Mouse (Mus musculus): ENCODE results near the gene Ffar3. TPM values are rescaled to one million over a fixed set of nuclear protein-coding genes. Genes with fewer than 3 reads are reported as not detected.

Gene Ffar3
- polyA plus RNA-seq, 1 experiment from 2014 or later: not detected

DNA sequence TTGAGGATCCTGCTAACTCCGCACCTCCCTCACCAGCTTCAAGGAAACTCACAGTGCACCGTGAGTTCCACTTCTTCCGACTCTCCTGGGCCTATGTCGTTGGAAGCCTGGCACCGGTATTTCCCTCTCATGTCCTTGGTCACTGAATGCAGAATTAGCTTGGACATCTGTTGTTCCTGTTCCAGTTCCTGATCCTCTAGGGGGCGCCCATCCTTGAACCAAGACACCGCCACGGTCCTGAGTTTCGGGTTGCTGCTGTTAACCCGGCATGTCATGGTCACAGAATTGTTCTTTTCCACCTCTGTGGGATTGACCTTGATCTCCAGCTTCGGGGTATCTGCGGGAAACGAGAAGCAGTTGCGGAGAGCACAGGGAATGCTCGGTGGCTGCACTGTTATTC is 17.1 kb upstream of the Ffar3 start:
- no peak overlapping the region for H3K4me3 ChIP-seq (replicated peaks)
- no peak overlapping the region for H3K9ac ChIP-seq
- 0 out of 2 replicates have a peak, but pooled peaks cover 10% of the 10 kb centered on the region for H3K27me3 ChIP-seq
- no peaks in the 10 kb centered on the region for H3K9me3 ChIP-seq
- H3K4me1 ChIP-seq: no peaks in the 10 kb centered on the region
- peak overlapping the region; percentile 17; the same call in 1 of the 2 replicates for H3K4me2 ChIP-seq
- no peak overlapping the region for H3K27ac ChIP-seq
- H3K36me3 ChIP-seq (replicated peaks): no peaks in the 10 kb centered on the region
- 23% methylated on average over 15 of the region's 15 CpGs for WGBS
- ATAC-seq (ENCODE audit: low FRiP score): no peak

DNA sequence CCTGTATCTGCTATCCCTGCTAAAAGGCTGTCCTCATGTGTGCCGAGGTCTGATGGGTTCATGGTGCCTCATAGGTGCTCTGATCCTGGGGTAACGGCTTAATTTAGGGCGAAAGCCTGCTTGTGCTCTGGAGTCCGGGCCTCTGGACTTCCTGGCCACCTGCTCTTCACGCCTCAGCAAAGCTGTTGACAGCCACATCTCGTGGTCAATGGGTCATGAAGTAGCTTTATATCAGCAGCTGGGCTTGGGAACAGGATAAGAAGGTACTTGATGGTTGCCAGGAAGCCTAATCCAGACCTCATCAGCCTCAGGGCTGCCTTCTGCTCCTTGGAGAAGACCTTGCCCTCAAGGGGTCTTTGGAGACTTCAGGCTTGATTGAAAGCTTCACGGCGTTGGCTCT is 7.4 kb upstream of the Ffar3 start:
- no peak overlapping the region for H3K4me3 ChIP-seq (replicated peaks)
- H3K27me3 ChIP-seq: 0 out of 2 replicates have a peak, but pooled peaks cover 5% of the 10 kb centered on the region
- no peak overlapping the region for H3K27ac ChIP-seq
- H3K4me1 ChIP-seq: 0 out of 2 replicates have a peak, but pooled peaks cover 4% of the 10 kb centered on the region
- no peaks in the 10 kb centered on the region for H3K9me3 ChIP-seq
- no peak overlapping the region for H3K4me2 ChIP-seq
- WGBS: 69% methylated on average over 8 of the region's 8 CpGs
- no peak overlapping the region for H3K9ac ChIP-seq
- H3K36me3 ChIP-seq (replicated peaks): no peaks in the 10 kb centered on the region
- no peak for ATAC-seq (ENCODE audit: low FRiP score)

GRCm38 (mm10) chr7:30861464-30861863 is 5.5 kb upstream of the Ffar3 start, which contains the start of gene Ffar1:
Ffar1 (minus strand) TSS chr7:30861564.
- H3K9ac ChIP-seq: no peak within 1 kb of the TSS
- WGBS: 86% methylated on average over 12 of the region's 12 CpGs

DNA sequence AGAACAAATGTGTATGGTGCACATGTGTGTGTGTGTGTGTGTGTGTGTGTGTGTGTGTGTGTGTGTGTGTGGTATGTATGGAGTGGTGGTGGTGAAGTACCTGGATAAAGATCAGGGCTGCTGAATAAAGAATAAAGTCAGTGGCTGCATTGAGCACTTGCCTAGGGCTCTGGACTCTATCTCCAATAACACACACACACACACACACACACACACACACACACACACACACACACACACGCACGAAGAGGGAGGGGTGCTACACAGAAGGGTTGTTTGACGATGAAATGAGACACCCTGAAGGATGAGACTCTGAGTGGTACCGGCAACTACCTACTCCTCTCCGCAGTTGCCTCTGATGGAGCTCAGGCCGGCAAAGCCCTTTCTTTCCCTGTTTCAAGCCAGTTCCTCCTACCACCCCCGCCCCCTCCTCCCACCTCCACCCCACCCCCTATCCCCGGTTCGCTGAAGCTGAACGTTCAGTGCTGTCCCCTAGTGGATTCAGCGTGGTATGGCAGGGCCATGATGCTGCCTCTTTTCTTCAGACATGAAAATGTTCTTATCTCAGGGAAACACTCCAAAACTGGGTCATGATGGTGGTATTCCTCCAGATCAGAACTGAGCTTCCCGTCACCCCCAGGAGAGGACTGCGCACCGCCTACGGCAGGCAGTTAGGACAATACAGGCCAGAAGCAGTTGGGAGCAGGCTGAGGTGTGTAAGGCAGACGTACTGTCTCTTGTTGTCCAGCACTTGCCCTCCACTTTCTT is 3.8 kb upstream of the Ffar3 start:
- no peak overlapping the region for H3K9ac ChIP-seq
- peak overlapping the region; percentile 49 for H3K4me2 ChIP-seq
- H3K27ac ChIP-seq: no peak overlapping the region
- H3K4me3 ChIP-seq (replicated peaks): peak overlapping the region; percentile 28
- no peaks in the 10 kb centered on the region for H3K36me3 ChIP-seq (replicated peaks)
- 0 out of 2 replicates have a peak, but pooled peaks cover 11% of the 10 kb centered on the region for H3K27me3 ChIP-seq
- H3K9me3 ChIP-seq: no peaks in the 10 kb centered on the region
- H3K4me1 ChIP-seq: 0 out of 2 replicates have a peak, but pooled peaks cover 4% of the 10 kb centered on the region
- WGBS: 15% methylated on average over 16 of the region's 16 CpGs
- peak; percentile 72 for ATAC-seq (ENCODE audit: low FRiP score)

More at GRCm38 (mm10) chr7:30861464-30861863, 5.5 kb upstream of the Ffar3 start, which contains the start of gene Ffar1:
- Histone ChIP-seq H3K4me1 (0 out of 2 replicates have a peak, but pooled peaks cover 4% of the 10 kb centered on the region), H3K4me3 (replicated peaks) (no peak within 1 kb of the TSS), H3K27ac (no peak within 1 kb of the TSS), H3K4me2 (no peak within 1 kb of the TSS), H3K27me3 (0 out of 2 replicates have a peak, but pooled peaks cover 10% of the 10 kb centered on the region), H3K36me3 (replicated peaks) (no peaks in the 10 kb centered on the region), H3K9me3 (no peaks in the 10 kb centered on the region)
- ATAC-seq (ENCODE audit: low FRiP score): no peak

DNA sequence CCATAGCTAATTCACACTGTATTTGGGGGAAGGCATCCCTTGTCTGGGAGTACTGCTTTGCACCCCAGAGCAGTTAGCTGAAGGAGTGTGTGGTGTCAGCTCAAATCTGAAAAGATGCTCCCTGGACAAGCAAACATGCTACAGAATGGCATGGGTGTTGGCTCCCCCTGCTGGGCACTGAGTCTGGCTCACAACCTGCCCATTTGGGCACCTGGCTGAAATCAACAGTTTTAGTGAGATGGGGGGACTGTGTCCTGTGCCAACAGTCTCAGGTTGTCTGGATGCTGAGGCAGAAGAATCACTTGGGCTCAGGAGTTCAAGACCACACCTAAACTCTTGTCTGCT is 3.3 kb upstream of the Ffar3 start:
- Histone ChIP-seq H3K9ac (no peak overlapping the region), H3K27me3 (peaks cover 11% of the 10 kb centered on the region; the same call in 1 of the 2 replicates), H3K4me2 (peak overlapping the region; percentile 49; the same call in 1 of the 2 replicates)

DNA sequence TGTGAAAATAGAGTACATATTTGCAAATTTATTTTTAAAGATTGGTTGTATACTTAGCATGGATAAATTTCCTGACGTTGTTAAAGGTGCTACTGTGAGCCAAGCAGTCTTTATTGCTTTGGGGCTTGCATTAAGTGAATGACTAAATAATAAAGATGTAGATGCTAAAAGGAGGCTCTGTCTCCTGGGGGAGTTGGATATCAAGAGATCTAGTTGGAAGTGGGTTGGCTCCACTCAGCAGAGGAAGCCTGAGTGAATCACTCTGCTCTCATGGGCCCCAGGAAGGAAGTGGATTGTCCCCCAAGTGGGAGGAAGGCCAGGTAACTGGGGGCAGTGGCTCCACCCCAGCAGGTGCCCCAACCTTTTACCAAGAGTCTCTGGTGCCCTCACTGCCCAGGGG is 1.8 kb upstream of the Ffar3 start:
- Histone ChIP-seq H3K4me2 (no peak overlapping the region), H3K27ac (no peak overlapping the region), H3K9me3 (no peaks in the 10 kb centered on the region), H3K36me3 (replicated peaks) (no peaks in the 10 kb centered on the region), H3K9ac (no peak overlapping the region), H3K4me3 (replicated peaks) (no peak overlapping the region), H3K27me3 (peaks cover 11% of the 10 kb centered on the region; the same call in 1 of the 2 replicates), H3K4me1 (0 out of 2 replicates have a peak, but pooled peaks cover 4% of the 10 kb centered on the region)
- ATAC-seq (ENCODE audit: low FRiP score): no peak
- 64% methylated on average over 1 of the region's 1 CpGs for WGBS

More for the DNA sequence above, 3.3 kb upstream of the Ffar3 start:
- H3K4me3 ChIP-seq (replicated peaks): no peak overlapping the region
- peak; percentile 44; the same call in 1 of the 2 replicates for ATAC-seq (ENCODE audit: low FRiP score)
- 0 out of 2 replicates have a peak, but pooled peaks cover 4% of the 10 kb centered on the region for H3K4me1 ChIP-seq
- H3K9me3 ChIP-seq: no peaks in the 10 kb centered on the region
- H3K36me3 ChIP-seq (replicated peaks): no peaks in the 10 kb centered on the region
- no peak overlapping the region for H3K27ac ChIP-seq

DNA sequence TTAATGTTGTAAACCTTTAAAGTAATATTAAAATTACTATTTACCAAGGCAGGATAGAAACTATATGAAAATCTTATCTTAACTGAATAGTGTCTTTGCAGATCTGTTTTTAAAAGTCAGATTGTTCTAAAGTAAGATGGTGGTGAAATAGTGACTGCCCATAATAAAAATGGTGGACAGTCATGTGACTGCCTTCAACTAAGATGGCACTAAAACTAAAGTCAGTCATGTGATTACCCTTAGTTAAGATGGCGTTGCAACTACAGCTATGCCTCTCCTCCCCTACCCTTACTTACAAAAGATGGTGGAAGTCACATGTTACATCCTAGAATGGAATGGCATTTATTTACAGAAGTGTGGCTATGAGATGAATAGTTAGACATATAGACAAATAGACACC is 4.6 kb downstream of the Ffar3 start:
- WGBS: 74% methylated on average over 1 of the region's 1 CpGs
- ATAC-seq (ENCODE audit: low FRiP score): no peak
- H3K4me2 ChIP-seq: no peak overlapping the region
- no peak overlapping the region for H3K9ac ChIP-seq
- no peak overlapping the region for H3K27ac ChIP-seq
- no peak overlapping the region for H3K4me3 ChIP-seq (replicated peaks)
- H3K36me3 ChIP-seq (replicated peaks): no peaks in the 10 kb centered on the region
- peaks cover under 1% of the 10 kb centered on the region; the same call in 1 of the 2 replicates for H3K27me3 ChIP-seq
- H3K4me1 ChIP-seq: no peaks in the 10 kb centered on the region
- no peaks in the 10 kb centered on the region for H3K9me3 ChIP-seq

GRCm38 (mm10) chr7:30847934-30848333 is 8.0 kb downstream of the Ffar3 start:
- H3K4me1 ChIP-seq: 0 out of 2 replicates have a peak, but pooled peaks cover 4% of the 10 kb centered on the region
- H3K36me3 ChIP-seq (replicated peaks): no peaks in the 10 kb centered on the region
- H3K27ac ChIP-seq: no peak overlapping the region
- no peak overlapping the region for H3K4me2 ChIP-seq
- H3K9ac ChIP-seq: no peak overlapping the region
- WGBS: 83% methylated on average over 6 of the region's 6 CpGs
- no peak for ATAC-seq (ENCODE audit: low FRiP score)
- no peaks in the 10 kb centered on the region for H3K9me3 ChIP-seq
- no peaks in the 10 kb centered on the region for H3K27me3 ChIP-seq
- H3K4me3 ChIP-seq (replicated peaks): no peak overlapping the region

DNA sequence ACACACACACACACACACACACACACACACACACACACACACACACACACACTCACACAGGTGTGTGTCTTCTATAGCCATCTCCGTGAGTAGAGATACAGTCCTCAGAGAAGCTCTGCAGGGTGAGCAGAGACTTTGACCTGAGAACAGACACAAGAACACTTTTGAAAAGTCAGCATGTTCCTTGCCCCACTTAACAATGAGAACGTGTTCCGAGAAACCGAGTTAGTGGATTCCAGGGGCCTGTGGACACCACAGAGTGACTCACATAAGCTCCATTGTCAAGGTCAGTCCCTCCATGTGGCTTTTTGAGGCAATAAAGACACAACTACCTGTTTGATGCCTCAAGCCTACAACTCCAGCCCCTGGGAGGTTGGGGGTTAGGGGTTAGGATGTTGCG is 8.6 kb downstream of the Ffar3 start:
- 81% methylated on average over 5 of the region's 5 CpGs for WGBS
- H3K4me3 ChIP-seq (replicated peaks): no peak overlapping the region

GRCm38 (mm10) chr7:30846505-30847053 is 9.4 kb downstream of the Ffar3 start:
- H3K4me1 ChIP-seq: 0 out of 2 replicates have a peak, but pooled peaks cover 4% of the 10 kb centered on the region
- H3K27me3 ChIP-seq: no peaks in the 10 kb centered on the region
- no peak overlapping the region for H3K4me3 ChIP-seq (replicated peaks)
- H3K9me3 ChIP-seq: no peaks in the 10 kb centered on the region
- H3K9ac ChIP-seq: no peak overlapping the region
- H3K27ac ChIP-seq: no peak overlapping the region
- ATAC-seq (ENCODE audit: low FRiP score): no peak
- H3K36me3 ChIP-seq (replicated peaks): no peaks in the 10 kb centered on the region
- 82% methylated on average over 2 of the region's 2 CpGs for WGBS
- H3K4me2 ChIP-seq: no peak overlapping the region

More for the DNA sequence above, 8.6 kb downstream of the Ffar3 start:
- Histone ChIP-seq H3K27ac (no peak overlapping the region), H3K4me1 (0 out of 2 replicates have a peak, but pooled peaks cover 4% of the 10 kb centered on the region), H3K9ac (no peak overlapping the region), H3K9me3 (no peaks in the 10 kb centered on the region), H3K4me2 (no peak overlapping the region), H3K36me3 (replicated peaks) (no peaks in the 10 kb centered on the region), H3K27me3 (no peaks in the 10 kb centered on the region)
- no peak for ATAC-seq (ENCODE audit: low FRiP score)

GRCm38 (mm10) chr7:30844676-30845297 is 11.2 kb downstream of the Ffar3 start:
- H3K27ac ChIP-seq: 0 out of 2 replicates have a peak overlapping the region, but pooled peaks have one; percentile 42
- H3K36me3 ChIP-seq (replicated peaks): no peaks in the 10 kb centered on the region
- H3K4me3 ChIP-seq (replicated peaks): no peak overlapping the region
- 49% methylated on average over 7 of the region's 7 CpGs for WGBS
- no peak overlapping the region for H3K9ac ChIP-seq
- no peak overlapping the region for H3K4me2 ChIP-seq
- H3K4me1 ChIP-seq: 0 out of 2 replicates have a peak, but pooled peaks cover 4% of the 10 kb centered on the region
- no peaks in the 10 kb centered on the region for H3K9me3 ChIP-seq
- no peak for ATAC-seq (ENCODE audit: low FRiP score)
- H3K27me3 ChIP-seq: no peaks in the 10 kb centered on the region

DNA sequence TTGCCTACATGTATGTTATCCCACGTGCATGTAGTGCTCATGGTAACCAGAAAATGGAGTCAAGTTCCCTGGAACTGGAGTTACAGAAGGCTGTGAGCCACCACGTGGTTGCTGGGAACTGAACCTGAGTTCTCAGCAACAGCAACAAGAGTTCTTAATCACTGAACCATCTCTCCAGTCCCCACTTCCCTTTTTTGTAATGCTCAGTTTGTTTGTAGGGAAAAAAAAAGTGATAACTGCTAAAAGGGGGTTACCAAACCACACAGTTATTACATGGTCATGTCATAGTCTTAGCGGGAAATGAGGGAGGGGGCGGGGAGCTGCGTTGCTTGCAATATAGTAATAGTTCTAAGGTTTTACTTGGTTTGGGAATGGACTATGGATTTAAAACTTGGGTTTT is 13.9 kb downstream of the Ffar3 start:
- H3K4me2 ChIP-seq: no peak overlapping the region

More for the DNA sequence above, 13.9 kb downstream of the Ffar3 start:
- Histone ChIP-seq H3K4me3 (replicated peaks) (no peak overlapping the region), H3K4me1 (0 out of 2 replicates have a peak, but pooled peaks cover 4% of the 10 kb centered on the region), H3K27ac (no peak overlapping the region), H3K9me3 (no peaks in the 10 kb centered on the region), H3K27me3 (no peaks in the 10 kb centered on the region), H3K9ac (no peak overlapping the region), H3K36me3 (replicated peaks) (no peaks in the 10 kb centered on the region)
- ATAC-seq (ENCODE audit: low FRiP score): no peak
- WGBS: 86% methylated on average over 5 of the region's 5 CpGs
